Mouse (Mus musculus): ENCODE measurements at regions not wholly inside any gene's neighbourhood (a gene's known extent, or its start where the extent isn't known, plus 50 kb on each side); places are given as distances from the start of the nearest gene placed in this dataset.

DNA sequence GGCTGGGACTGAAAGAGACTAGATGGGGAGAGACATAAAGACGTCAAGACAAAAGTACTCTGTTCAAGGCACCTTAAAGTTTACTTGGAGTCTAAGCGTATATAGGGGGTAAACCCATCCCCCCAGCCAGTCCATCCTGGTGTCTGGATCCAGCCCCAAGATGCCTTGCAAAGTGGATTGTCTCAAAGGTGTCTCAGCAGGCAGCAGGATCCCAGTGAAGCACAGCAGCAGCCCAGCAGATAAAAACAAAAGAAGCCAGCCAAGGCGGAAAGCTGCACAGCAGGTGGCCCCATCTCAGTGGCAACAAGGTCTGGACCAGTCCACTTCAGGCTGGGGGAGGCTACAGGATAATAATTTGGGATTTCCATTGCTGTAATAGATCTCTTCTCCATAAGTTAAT, 72.0 kb upstream of the Col5a2 start:
- no peak for DNase-seq (ENCODE audit: low read depth, low spot score)

DNA sequence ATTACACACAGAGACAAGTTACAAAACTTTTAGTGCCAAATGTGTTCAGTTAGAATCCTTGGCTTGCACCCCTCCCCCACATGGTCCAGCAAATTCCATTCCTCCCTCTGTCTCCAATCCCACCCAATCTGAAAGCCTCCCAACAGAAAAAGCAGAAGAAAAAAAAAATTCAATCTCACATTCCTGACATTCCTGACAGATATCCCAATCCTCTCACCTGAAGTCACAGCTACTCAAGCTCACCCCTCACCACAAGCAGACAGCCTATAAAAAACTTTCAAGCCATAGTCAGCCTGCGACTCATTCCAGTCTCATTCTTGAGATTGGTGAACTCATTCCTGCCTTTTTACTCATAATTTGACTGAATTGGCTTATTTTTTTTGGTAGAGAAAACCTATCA, 77.4 kb upstream of the Col5a2 start:
- DNase-seq (ENCODE audit: low read depth, low spot score): peak; percentile 71

DNA sequence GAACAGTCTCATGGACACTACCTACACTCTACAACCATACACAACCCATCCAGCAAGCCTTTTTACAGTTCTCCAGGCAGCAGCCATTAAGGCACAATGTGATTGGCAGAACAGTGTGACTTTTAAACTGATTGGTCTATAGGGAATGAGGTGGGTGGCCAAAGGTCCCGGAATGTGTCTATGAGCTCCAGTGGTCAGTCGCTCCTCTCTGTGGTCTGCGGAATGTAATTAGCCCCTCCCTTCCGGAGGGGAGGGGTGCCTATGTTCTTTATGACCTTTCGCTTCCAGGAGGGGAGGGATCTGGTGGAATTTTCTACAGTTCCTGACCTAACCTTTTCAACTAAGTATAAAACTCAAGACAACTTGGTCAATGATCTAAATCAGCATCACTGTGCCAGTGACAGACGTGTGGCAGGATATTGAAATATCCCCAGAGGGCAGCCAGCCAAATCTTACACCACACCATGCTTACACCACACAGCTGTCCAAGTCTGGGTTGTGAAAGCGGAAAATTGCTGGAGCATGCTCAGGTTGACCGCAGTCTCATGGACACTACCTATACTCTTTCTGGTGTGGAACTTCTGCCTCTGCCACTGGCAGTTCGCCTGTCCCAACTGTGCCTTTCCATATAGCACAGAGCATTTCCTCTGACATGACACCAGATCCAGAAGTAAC, 84.4 kb upstream of the Col5a2 start:
- DNase-seq (ENCODE audit: low read depth, low spot score): peak; percentile 64

GRCm38 (mm10) chr1:45597316-45597715, 94.2 kb upstream of the Col5a2 start:
- DNase-seq (ENCODE audit: low read depth, low spot score): peak; percentile 50

- peak; percentile 42 for DNase-seq (ENCODE audit: low read depth, low spot score)
Observed at GRCm38 (mm10) chr1:45599421-45599820, 96.3 kb upstream of the Col5a2 start.

GRCm38 (mm10) chr1:45600011-45600410, 96.9 kb upstream of the Col5a2 start:
- DNase-seq (ENCODE audit: low read depth, low spot score): peak; percentile 60

DNA sequence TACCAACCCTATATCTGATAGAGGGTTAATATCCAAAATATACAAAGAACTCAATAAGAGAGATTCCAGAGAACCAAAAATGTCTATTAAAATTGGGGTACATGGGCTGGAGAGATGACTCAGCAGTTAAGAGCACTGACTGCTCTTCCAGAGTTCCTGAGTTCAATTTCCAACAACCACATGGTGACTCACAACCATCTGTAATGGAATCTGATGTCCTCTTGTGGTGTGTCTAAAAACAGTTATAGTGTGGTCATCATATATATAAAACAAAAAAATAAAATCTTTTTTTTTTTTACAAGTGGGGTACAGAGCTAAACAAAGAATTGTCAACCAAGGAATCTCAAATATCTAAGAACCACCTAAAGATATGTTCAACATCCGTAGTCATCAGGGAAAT, 102.5 kb upstream of the Col5a2 start:
- peak; percentile 72 for DNase-seq (ENCODE audit: low read depth, low spot score)

GRCm38 (mm10) chr1:45608316-45608715, 105.2 kb upstream of the Col5a2 start:
- DNase-seq (ENCODE audit: low read depth, low spot score): no peak

DNA sequence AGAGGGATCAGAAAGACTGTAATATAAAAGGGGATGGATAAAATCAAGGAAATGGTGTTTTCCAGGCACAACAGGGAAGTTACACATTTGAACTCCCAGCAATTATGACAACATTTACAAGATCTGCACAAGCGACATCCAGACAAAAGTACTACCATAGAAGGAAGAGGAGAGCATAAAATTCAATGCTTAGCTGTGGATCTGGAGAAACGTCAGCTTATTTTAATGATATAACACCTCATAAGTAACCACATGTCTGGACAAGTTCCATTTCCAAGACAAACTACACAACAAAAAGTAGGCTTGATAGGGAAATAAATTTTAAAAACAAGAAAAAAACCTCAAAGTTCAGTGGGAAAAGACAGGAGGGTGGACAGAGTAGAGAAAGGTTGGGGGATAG, 115.9 kb upstream of the Col5a2 start:
- DNase-seq (ENCODE audit: low read depth, low spot score): no peak

DNA sequence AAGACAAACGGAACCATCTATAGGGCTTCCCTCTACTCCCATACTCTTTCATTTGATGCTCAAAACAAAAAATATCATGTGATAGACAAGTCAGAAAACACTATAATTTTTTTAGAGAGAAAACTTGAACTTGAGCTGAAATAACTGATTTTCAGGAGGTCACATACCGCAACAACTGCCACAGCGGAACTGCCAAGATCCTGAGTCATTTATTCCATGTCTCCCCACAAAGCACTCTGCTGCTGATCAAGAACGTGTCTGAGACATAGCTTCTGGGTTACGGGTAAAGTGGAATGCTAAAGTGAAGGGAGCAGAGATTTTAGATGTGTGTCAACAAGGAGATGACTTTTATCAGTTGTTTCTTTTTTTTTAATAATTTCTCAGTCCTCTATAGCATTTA, 122.8 kb upstream of the Col5a2 start:
- DNase-seq (ENCODE audit: low read depth, low spot score): peak; percentile 97

- DNase-seq (ENCODE audit: low read depth, low spot score): peak; percentile 85
Observed at GRCm38 (mm10) chr1:45626733-45627132, 123.7 kb upstream of the Col5a2 start.

GRCm38 (mm10) chr1:45627840-45628239, 124.8 kb upstream of the Col5a2 start:
- DNase-seq (ENCODE audit: low read depth, low spot score): peak; percentile 96

GRCm38 (mm10) chr1:45647301-45647700, 144.2 kb upstream of the Col5a2 start:
- no peak for DNase-seq (ENCODE audit: low read depth, low spot score)

- DNase-seq (ENCODE audit: low read depth, low spot score): no peak
Observed at GRCm38 (mm10) chr1:45653248-45653647, 141.7 kb upstream of the Wdr75 start.

DNA sequence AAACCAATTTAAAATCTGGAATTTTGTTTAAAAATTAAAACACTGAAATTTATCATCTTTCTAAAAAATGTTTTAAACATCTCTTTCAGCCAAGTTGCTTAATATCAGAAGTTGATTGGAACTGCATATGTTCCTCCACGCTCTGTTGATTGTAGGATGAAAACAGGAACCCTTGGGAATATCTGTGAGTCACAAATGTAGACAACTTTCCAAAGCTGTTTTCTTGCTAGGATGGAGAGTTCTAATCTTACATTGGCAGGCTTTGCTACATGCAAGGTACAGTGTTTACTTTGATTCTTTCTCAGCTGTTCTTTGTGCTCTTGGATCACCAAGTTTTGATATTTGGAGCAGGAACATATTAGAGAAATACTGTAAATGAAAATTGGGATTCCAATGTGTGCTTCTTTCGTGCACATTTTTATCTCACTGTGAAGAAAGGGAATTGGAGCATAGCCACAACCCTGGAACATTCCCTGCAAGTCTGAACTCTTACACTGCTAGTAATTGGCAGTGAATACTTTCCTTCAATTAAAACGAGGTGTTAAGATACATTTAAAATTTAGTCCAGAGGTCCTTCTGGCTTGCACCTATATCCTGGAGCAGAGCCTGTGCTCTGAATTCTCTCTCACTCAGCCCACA, 131.0 kb upstream of the Wdr75 start:
- peak; percentile 9 for DNase-seq (ENCODE audit: low read depth, low spot score)

GRCm38 (mm10) chr1:45672443-45673156, 122.4 kb upstream of the Wdr75 start:
- peak; percentile 99 for DNase-seq (ENCODE audit: low read depth, low spot score)

DNA sequence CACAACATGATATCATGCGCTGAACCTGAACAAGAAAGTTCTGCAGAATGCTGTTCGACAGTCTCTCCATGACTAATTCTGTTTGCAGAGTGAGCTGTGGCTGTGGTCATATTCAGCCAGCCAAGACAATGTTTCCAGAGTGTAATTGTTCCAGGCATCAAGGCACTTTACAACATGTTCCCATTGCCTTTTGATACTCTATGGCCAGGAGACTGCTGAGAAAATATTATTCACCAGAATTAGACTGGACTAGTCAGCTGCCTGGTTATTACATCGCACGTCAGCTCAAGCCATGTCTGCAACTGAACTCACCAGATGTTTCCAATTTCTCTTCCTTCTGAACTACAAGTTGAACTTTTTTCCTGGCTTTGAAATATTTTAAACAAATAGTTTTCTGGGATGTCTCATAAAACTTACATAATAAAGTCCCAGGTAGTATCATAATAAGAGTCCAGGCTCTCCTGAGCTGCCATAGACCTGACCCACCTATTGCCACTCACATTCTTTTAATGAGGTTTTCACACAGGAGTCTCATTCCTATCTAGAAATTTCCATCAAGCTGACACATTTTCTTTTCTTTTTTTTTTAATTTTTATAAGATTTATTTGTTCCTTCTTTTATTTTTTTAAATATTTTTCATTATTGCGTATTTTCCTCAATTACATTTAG, 119.1 kb upstream of the Wdr75 start:
- DNase-seq (ENCODE audit: low read depth, low spot score): peak; percentile 94

- no peak for DNase-seq (ENCODE audit: low read depth, low spot score)
Observed at GRCm38 (mm10) chr1:45679964-45680709, 114.8 kb upstream of the Wdr75 start.

DNA sequence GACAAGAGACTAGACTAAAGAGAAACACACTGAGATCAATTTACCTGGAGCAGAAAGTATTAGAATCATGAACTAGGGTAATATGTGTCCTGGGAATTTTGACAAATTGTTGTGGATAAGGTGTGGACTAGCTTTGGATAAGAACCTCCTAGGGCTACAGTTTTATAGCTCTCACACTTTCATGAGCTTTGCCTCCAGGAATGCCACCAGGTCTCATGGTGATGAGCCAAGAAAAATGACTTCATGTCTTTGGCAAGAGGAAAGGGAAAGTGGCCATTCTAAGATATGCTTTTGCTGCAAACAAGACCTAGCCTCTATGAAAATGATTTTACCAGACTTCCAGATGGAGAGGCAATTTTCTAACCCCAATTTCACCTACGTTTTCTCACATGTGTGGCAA, 94.1 kb upstream of the Wdr75 start:
- DNase-seq (ENCODE audit: low read depth, low spot score): peak; percentile 79

DNA sequence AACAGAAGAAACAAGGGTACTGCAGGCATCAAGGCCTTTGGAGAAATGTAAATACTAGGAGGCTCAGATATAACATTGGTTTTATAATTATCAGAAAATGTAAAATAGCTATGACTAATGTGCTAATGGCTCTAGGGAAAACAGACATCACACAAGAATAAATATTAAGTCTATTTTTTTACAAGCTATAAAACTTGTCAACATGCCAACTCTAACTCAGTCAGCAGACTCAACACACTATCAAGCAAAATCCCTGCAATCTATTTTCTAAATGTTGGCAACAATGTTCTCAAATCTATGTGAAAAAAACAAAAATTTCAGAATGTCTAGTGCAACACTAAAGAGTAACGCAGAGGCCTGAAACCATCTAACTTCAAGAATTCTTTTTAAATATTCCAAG, 93.5 kb upstream of the Wdr75 start:
- DNase-seq (ENCODE audit: low read depth, low spot score): peak; percentile 12

DNA sequence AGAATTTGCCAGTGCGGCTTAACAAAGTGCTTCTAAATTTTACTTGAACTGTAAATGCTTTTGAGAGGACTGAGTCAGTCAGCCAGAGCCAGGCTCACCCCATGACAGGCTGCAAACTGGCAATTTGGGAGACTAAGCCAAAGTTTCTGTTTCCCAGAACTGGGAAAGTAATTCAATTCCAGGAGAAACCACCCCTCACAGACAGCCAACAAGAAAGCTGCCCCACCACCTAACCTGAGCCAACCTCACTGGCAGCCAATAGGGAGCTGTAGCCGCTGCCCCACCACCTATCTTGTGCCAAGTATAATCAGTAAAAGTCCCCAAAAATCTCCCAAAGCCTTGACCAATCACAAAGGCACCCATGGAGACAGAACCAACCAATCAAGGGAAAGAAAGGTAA, 71.6 kb upstream of the Wdr75 start:
- peak; percentile 48 for DNase-seq (ENCODE audit: low read depth, low spot score)

GRCm38 (mm10) chr1:45732958-45733357, 62.0 kb upstream of the Wdr75 start:
- DNase-seq (ENCODE audit: low read depth, low spot score): no peak

Measured in 3T3-L1 (cell line).